Mouse (Mus musculus) kidney, postnatal 25 days (tissue): ENCODE results near the gene Ube2h.
A peak's percentile ranks its signal among the peaks of the same experiment; 100 is the strongest.

Experiments used
- DNase-seq, 2 experiments: peaks; one replicate each; pipeline ENCODE4 v3.0.0; 2021; ENCODE audit warnings: mixed read lengths in 2 of 2

The Ube2h gene

GRCm38 (mm10) chr6:30304399-30304917 is at the start of gene Ube2h:
Gene Ube2h (minus strand): TSS chr6:30304539.
- DNase-seq, result peak; percentile 98 to 99

- no peak for DNase-seq
Measured at GRCm38 (mm10) chr6:30353661-30354060, 49.3 kb upstream of the Ube2h start.

GRCm38 (mm10) chr6:30352762-30353161 is 48.4 kb upstream of the Ube2h start:
- no peak for DNase-seq

- DNase-seq, result no peak
Measured at GRCm38 (mm10) chr6:30351290-30351689, 47.0 kb upstream of the Ube2h start.

- DNase-seq, result no peak
Measured at GRCm38 (mm10) chr6:30347288-30347801, 43.0 kb upstream of the Ube2h start.

- DNase-seq, result no peak
Measured at GRCm38 (mm10) chr6:30346737-30347136, 42.4 kb upstream of the Ube2h start.

GRCm38 (mm10) chr6:30344032-30344431 is 39.7 kb upstream of the Ube2h start:
- no peak for DNase-seq

GRCm38 (mm10) chr6:30340231-30340873 is 36.0 kb upstream of the Ube2h start:
- no peak for DNase-seq

- peak; percentile 81 to 91 for DNase-seq
Measured at GRCm38 (mm10) chr6:30336912-30337311, 32.6 kb upstream of the Ube2h start.

GRCm38 (mm10) chr6:30332262-30332661 is 27.9 kb upstream of the Ube2h start:
- DNase-seq, result no peak

GRCm38 (mm10) chr6:30330706-30331105 is 26.4 kb upstream of the Ube2h start:
- no peak for DNase-seq

- DNase-seq, result peak in 1 of 2 experiments; percentile 42
Measured at GRCm38 (mm10) chr6:30325932-30326501, 21.7 kb upstream of the Ube2h start.

GRCm38 (mm10) chr6:30321002-30321401 is 16.7 kb upstream of the Ube2h start:
- no peak for DNase-seq

- no peak for DNase-seq
Measured at GRCm38 (mm10) chr6:30319216-30319615, 14.9 kb upstream of the Ube2h start.

- peak in 1 of 2 experiments; percentile 13 for DNase-seq
Measured at GRCm38 (mm10) chr6:30312006-30312405, 7.7 kb upstream of the Ube2h start.

- no peak for DNase-seq
Measured at GRCm38 (mm10) chr6:30308751-30309150, 4.4 kb upstream of the Ube2h start.

- peak in 1 of 2 experiments; percentile 13 for DNase-seq
Measured at GRCm38 (mm10) chr6:30307691-30308090, 3.4 kb upstream of the Ube2h start.

GRCm38 (mm10) chr6:30303771-30304398 is 454 bp downstream of the Ube2h start:
- peak; percentile 45 to 76 for DNase-seq

- peak; percentile 59 to 71 for DNase-seq
Measured at GRCm38 (mm10) chr6:30302781-30303631, 1.3 kb downstream of the Ube2h start.

- no peak for DNase-seq
Measured at GRCm38 (mm10) chr6:30302156-30302555, 2.2 kb downstream of the Ube2h start.

- DNase-seq, result peak in 1 of 2 experiments; percentile 9
Measured at GRCm38 (mm10) chr6:30300901-30301300, 3.4 kb downstream of the Ube2h start.

- DNase-seq, result peak; percentile 89 to 95
Measured at GRCm38 (mm10) chr6:30300372-30300771, 4.0 kb downstream of the Ube2h start.

GRCm38 (mm10) chr6:30299683-30300082 is 4.7 kb downstream of the Ube2h start:
- no peak for DNase-seq
